Mouse (Mus musculus): ENCODE measurements around the gene Lrp2. TPM values are rescaled to one million over a fixed set of nuclear protein-coding genes. Genes with fewer than 3 reads are reported as not detected.

The Lrp2 gene
- total and polyA plus RNA-seq, 2 experiments from 2014 or later: 0.46 to 3.9 TPM

GRCm38 (mm10) chr2:69424829-69425228 lies 161.0 kb downstream of the Lrp2 start:
- H3K36me3 ChIP-seq (ENCODE audit: insufficient read depth, low read length): no peaks in the 10 kb centered on the region
- no peaks in the 10 kb centered on the region for H3K4me1 ChIP-seq (ENCODE audit: insufficient read depth, low read length)
- no peaks in the 10 kb centered on the region for H3K9me3 ChIP-seq (ENCODE audit: low read length)
- no peak for TF ChIP-seq CTCF (IDR thresholded peaks at IDR 0.05; ENCODE audit: low read depth)
- DNase-seq (ENCODE audit: low spot score): no peak
- H3K4me2 ChIP-seq (ENCODE audit: low read depth, low read length): no peak overlapping the region
- WGBS: 58% methylated on average over 5 of the region's 5 CpGs
- no peaks in the 10 kb centered on the region for H3K27me3 ChIP-seq (ENCODE audit: insufficient read depth, low read length)
- no peak overlapping the region for H3K27ac ChIP-seq
- H3K4me3 ChIP-seq (ENCODE audit: low read length): no peak overlapping the region
- H3K9ac ChIP-seq (replicated peaks; ENCODE audit: low read length): no peak overlapping the region
- ATAC-seq: no peak

GRCm38 (mm10) chr2:69418294-69418881 lies 167.5 kb downstream of the Lrp2 start:
- 5% methylated on average over 11 of the region's 11 CpGs for WGBS
- no peak for DNase-seq (ENCODE audit: low spot score)
- no peak for ATAC-seq

GRCm38 (mm10) chr2:69415070-69415469 lies 170.8 kb downstream of the Lrp2 start:
- ATAC-seq (no peak), DNase-seq (ENCODE audit: low spot score) (no peak)
- Histone ChIP-seq H3K27ac (no peak overlapping the region), H3K36me3 (ENCODE audit: insufficient read depth, low read length) (no peaks in the 10 kb centered on the region), H3K9ac (replicated peaks; ENCODE audit: low read length) (no peak overlapping the region), H3K4me3 (ENCODE audit: low read length) (no peak overlapping the region), H3K4me1 (ENCODE audit: insufficient read depth, low read length) (no peaks in the 10 kb centered on the region), H3K27me3 (ENCODE audit: insufficient read depth, low read length) (no peaks in the 10 kb centered on the region), H3K9me3 (ENCODE audit: low read length) (no peaks in the 10 kb centered on the region), H3K4me2 (ENCODE audit: low read depth, low read length) (no peak overlapping the region)
- 89% methylated on average over 6 of the region's 6 CpGs for WGBS
- no peak for TF ChIP-seq CTCF (IDR thresholded peaks at IDR 0.05; ENCODE audit: low read depth)

More at GRCm38 (mm10) chr2:69418294-69418881, 167.5 kb downstream of the Lrp2 start:
- no peaks in the 10 kb centered on the region for H3K36me3 ChIP-seq (ENCODE audit: insufficient read depth, low read length)
- H3K4me1 ChIP-seq (ENCODE audit: insufficient read depth, low read length): no peaks in the 10 kb centered on the region
- peak overlapping the region; percentile 18; the same call in 1 of the 2 replicates for H3K4me2 ChIP-seq (ENCODE audit: low read depth, low read length)
- no peak overlapping the region for H3K9ac ChIP-seq (replicated peaks; ENCODE audit: low read length)
- H3K27me3 ChIP-seq (ENCODE audit: insufficient read depth, low read length): no peaks in the 10 kb centered on the region
- no peak for TF ChIP-seq CTCF (IDR thresholded peaks at IDR 0.05; ENCODE audit: low read depth)
- no peak overlapping the region for H3K4me3 ChIP-seq (ENCODE audit: low read length)
- H3K9me3 ChIP-seq (ENCODE audit: low read length): no peaks in the 10 kb centered on the region
- no peak overlapping the region for H3K27ac ChIP-seq

DNA sequence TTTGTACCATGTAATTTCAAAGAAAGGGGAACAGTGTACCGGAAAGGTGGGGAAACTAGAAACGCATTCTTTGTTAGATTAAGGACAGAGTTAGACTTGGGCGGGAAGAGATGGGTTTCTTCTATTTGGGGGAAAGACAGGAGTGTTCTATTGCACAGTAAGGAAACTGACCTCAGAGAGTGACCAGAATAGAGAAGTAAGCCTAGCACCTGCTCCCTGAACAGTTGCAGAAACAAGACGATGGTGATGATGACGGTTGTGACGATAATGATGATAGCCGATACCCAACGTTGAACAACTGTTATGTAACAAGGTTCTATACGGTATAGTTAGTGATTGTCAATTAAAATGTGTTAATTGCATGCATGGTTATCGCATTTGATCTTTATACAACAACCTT lies 171.3 kb downstream of the Lrp2 start:
- no peak for TF ChIP-seq CTCF (IDR thresholded peaks at IDR 0.05; ENCODE audit: low read depth)
- no peak overlapping the region for H3K9ac ChIP-seq (replicated peaks; ENCODE audit: low read length)
- H3K27ac ChIP-seq: no peak overlapping the region
- 95% methylated on average over 10 of the region's 10 CpGs for WGBS
- H3K9me3 ChIP-seq (ENCODE audit: low read length): no peaks in the 10 kb centered on the region
- ATAC-seq (no peak), DNase-seq (ENCODE audit: low spot score) (no peak)
- H3K4me3 ChIP-seq (ENCODE audit: low read length): no peak overlapping the region
- no peak overlapping the region for H3K4me2 ChIP-seq (ENCODE audit: low read depth, low read length)
- no peaks in the 10 kb centered on the region for H3K36me3 ChIP-seq (ENCODE audit: insufficient read depth, low read length)
- H3K4me1 ChIP-seq (ENCODE audit: insufficient read depth, low read length): no peaks in the 10 kb centered on the region
- no peaks in the 10 kb centered on the region for H3K27me3 ChIP-seq (ENCODE audit: insufficient read depth, low read length)

- Histone ChIP-seq H3K27ac (no peak overlapping the region), H3K9ac (replicated peaks; ENCODE audit: low read length) (no peak overlapping the region), H3K4me1 (ENCODE audit: insufficient read depth, low read length) (no peaks in the 10 kb centered on the region), H3K9me3 (ENCODE audit: low read length) (no peaks in the 10 kb centered on the region), H3K36me3 (ENCODE audit: insufficient read depth, low read length) (no peaks in the 10 kb centered on the region), H3K27me3 (ENCODE audit: insufficient read depth, low read length) (no peaks in the 10 kb centered on the region), H3K4me2 (ENCODE audit: low read depth, low read length) (no peak overlapping the region), H3K4me3 (ENCODE audit: low read length) (no peak overlapping the region)
- no peak for DNase-seq (ENCODE audit: low spot score)
- no peak for ATAC-seq
- TF ChIP-seq CTCF (IDR thresholded peaks at IDR 0.05; ENCODE audit: low read depth): no peak
- WGBS: 90% methylated on average over 5 of the region's 5 CpGs
Observed at GRCm38 (mm10) chr2:69405692-69406091, 180.2 kb downstream of the Lrp2 start.

DNA sequence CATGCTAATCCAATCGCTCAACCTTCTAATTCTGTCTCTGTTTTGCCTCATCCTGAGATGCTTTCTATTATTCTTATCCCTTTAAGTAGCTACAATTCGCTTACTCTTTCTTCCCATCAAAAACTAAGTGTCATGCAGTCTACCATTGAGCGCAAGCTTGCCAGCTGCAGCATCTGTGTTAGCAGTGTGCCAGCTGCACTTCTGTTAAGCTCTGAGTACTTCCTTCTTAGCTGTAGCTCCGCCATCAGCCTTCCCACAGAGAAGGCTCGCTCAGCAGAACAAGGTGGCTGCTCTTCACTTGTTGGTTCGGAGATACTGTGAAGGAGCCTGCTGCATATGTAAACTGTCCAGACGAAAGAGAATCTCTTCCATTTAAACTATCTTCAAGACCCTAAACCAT lies 183.6 kb downstream of the Lrp2 start:
- no peak overlapping the region for H3K4me2 ChIP-seq (ENCODE audit: low read depth, low read length)
- ATAC-seq (no peak), DNase-seq (ENCODE audit: low spot score) (peak; percentile 23)
- 73% methylated on average over 7 of the region's 7 CpGs for WGBS
- H3K27ac ChIP-seq: no peak overlapping the region
- H3K4me3 ChIP-seq (ENCODE audit: low read length): no peak overlapping the region
- no peaks in the 10 kb centered on the region for H3K9me3 ChIP-seq (ENCODE audit: low read length)
- no peaks in the 10 kb centered on the region for H3K36me3 ChIP-seq (ENCODE audit: insufficient read depth, low read length)
- no peak overlapping the region for H3K9ac ChIP-seq (replicated peaks; ENCODE audit: low read length)
- no peaks in the 10 kb centered on the region for H3K27me3 ChIP-seq (ENCODE audit: insufficient read depth, low read length)
- no peak for TF ChIP-seq CTCF (IDR thresholded peaks at IDR 0.05; ENCODE audit: low read depth)
- no peaks in the 10 kb centered on the region for H3K4me1 ChIP-seq (ENCODE audit: insufficient read depth, low read length)

DNA sequence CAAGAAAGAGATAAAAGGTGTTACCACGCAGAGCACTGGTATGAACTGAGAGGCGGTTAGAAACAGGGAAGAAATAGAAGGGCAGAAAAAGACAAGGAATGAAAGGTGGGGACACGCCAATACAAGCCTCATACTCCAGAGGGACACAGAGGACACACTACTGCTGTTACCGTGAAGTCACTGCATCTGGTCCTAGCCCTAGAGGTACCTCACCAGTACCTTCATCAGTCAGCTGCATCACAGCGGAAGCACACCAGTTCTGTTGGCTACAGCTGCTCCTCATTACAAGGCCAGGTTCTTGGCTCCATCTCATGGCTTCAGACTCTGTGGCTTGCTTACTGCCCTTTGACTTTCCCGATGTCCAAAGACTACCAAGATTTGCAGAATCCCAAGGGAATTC lies 184.0 kb downstream of the Lrp2 start:
- 94% methylated on average over 6 of the region's 6 CpGs for WGBS
- Histone ChIP-seq H3K9ac (replicated peaks; ENCODE audit: low read length) (no peak overlapping the region), H3K27ac (no peak overlapping the region), H3K27me3 (ENCODE audit: insufficient read depth, low read length) (no peaks in the 10 kb centered on the region), H3K4me1 (ENCODE audit: insufficient read depth, low read length) (no peaks in the 10 kb centered on the region), H3K4me3 (ENCODE audit: low read length) (no peak overlapping the region), H3K4me2 (ENCODE audit: low read depth, low read length) (no peak overlapping the region), H3K9me3 (ENCODE audit: low read length) (no peaks in the 10 kb centered on the region), H3K36me3 (ENCODE audit: insufficient read depth, low read length) (no peaks in the 10 kb centered on the region)
- DNase-seq (ENCODE audit: low spot score) (no peak), ATAC-seq (no peak)
- no peak for TF ChIP-seq CTCF (IDR thresholded peaks at IDR 0.05; ENCODE audit: low read depth)

Measured in hindbrain, postnatal 0 days (tissue).